Mouse (Mus musculus): ENCODE measurements at regions not wholly inside any gene's neighbourhood (a gene's known extent, or its start where the extent isn't known, plus 50 kb on each side); places are given as distances from the start of the nearest gene placed in this dataset.

GRCm38 (mm10) chr12:79947574-79947973 lies 165.2 kb downstream of the Zfp36l1 start:
- TF ChIP-seq POLR2A (IDR thresholded peaks at IDR 0.05; ENCODE audit: extremely low read depth, insufficient read depth, low read length) (no peak), CTCF (IDR thresholded peaks at IDR 0.05; ENCODE audit: extremely low read depth, insufficient read depth, low read length) (no peak)
